Mouse (Mus musculus) limb, embryonic 12.5 days (tissue): ENCODE measurements around the gene S100a4. TPM values are rescaled to one million over a fixed set of nuclear protein-coding genes. Genes with fewer than 3 reads are reported as not detected.

Experiments used
- ATAC-seq: fragments of 200-750 bp; cut with Nextera tagmentation; 2 replicates; pipeline ENCODE4 v1.8.0; 2017; ENCODE audit warnings: low read depth, moderate TSS enrichment; ENCODE audit not compliant: insufficient number of reproducible peaks, insufficient read depth, low FRiP score, low TSS enrichment
- H3K27ac ChIP-seq: fragments of 300-500 bp; sonication (generic); 2 replicates; pipeline ENCODE4 v1.5.1; 2016; ENCODE audit warnings: mild to moderate bottlenecking, moderate library complexity
- H3K27me3 ChIP-seq: fragments of 300-500 bp; sonication (generic); 2 replicates; pipeline ENCODE4 v1.6.1; 2016; ENCODE audit warnings: mild to moderate bottlenecking, moderate library complexity
- H3K36me3 ChIP-seq: fragments of 300-500 bp; sonication (generic); 2 replicates; pipeline ENCODE4 v1.6.1; 2016; ENCODE audit warnings: mild to moderate bottlenecking, moderate library complexity
- H3K4me1 ChIP-seq: fragments of 300-500 bp; sonication (generic); replicated peaks from 2 replicates; pipeline ENCODE4 v1.6.1; 2016
- H3K4me2 ChIP-seq: fragments of 300-500 bp; sonication (generic); 2 replicates; pipeline ENCODE4 v1.6.1; 2016; ENCODE audit warnings: mild to moderate bottlenecking, moderate library complexity
- H3K4me3 ChIP-seq: fragments of 300-500 bp; sonication (generic); replicated peaks from 2 replicates; pipeline ENCODE4 v1.5.1; 2016; ENCODE audit warnings: mild to moderate bottlenecking
- H3K9ac ChIP-seq: fragments of 300-500 bp; sonication (generic); replicated peaks from 2 replicates; pipeline ENCODE4 v1.6.1; 2016; ENCODE audit warnings: mild to moderate bottlenecking, moderate library complexity
- H3K9me3 ChIP-seq: fragments of 300-500 bp; sonication (generic); 2 replicates; pipeline ENCODE4 v1.6.1; 2016; ENCODE audit warnings: mild to moderate bottlenecking, moderate library complexity
- WGBS: fragments of 180-500 bp; shearing (Covaris S2); methylation state at CpG from one replicate; pipeline ENCODE4 v1.1.7; 2016; 5-methylcytosine and 5-hydroxymethylcytosine counted together
- polyA plus RNA-seq: library from polyadenylated mRNA; unstranded; fragments of >200 nt; fragmentation: Nextera tagmentation; extraction: Ambion mirVana; gene quantifications from 2 replicates; pipeline ENCODE4 v1.2.1, GENCODE M21; 2016

Gene S100a4
- polyA plus RNA-seq, 1 experiment from 2014 or later: 3.5 TPM

DNA sequence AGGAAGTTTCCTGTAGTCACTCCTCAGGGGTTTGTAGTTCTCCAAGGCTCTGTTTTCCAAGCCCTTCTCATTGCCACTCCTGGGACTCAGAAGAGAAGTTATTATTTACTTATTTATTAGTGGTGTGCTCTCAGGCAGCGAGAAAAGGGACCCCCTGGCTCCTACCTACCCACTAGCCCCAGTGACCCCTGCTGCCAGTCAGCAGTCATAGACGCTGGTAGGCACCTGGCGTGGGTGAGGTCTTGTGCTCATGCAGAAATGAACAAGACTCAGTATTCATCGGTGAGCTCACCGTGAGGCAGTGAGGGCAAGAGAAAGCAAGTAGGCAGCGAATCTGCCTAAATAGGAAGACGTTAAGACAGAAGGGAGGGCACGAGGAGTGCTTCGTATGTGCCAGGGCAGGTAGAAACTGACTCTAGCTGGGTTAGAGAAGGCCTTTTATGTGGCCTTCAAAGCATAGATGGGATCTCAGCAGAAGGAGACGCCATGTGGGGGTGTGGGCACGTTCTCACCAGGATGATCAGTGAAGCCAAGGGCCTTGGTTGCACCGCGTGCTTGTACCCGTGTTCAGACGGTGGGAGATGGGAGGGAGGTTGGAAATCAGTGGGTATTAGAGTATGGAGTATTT lies 17.4 kb upstream of the S100a4 start:
- Histone ChIP-seq H3K4me2 (no peak overlapping the region), H3K4me3 (no peak overlapping the region), H3K27ac (no peak overlapping the region), H3K9me3 (no peaks in the 10 kb centered on the region), H3K27me3 (no peaks in the 10 kb centered on the region), H3K9ac (no peak overlapping the region), H3K4me1 (peaks cover 4% of the 10 kb centered on the region), H3K36me3 (no peaks in the 10 kb centered on the region)
- no peak for ATAC-seq
- 85% methylated on average over 15 of the region's 15 CpGs for WGBS

DNA sequence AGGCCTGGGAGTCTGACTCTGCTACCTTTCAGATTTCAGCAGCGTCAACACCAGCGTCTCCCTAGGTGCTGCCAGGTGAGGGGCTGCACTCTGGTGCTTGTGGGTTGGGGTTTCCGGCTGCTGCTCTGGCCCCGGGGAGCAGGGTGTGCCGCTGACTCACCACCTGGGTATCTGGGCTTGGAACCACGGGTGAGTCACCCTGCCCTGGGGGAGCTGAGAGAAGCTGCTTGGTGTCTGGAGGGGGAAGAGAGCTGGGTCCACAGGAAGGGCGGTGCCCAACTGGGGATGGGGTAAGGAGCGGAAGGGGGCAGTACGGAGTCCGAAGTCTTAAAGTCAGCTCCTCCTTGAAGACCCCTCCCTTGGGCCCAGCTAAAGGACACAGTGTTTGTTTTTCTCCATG lies 16.7 kb upstream of the S100a4 start:
- Histone ChIP-seq H3K4me3 (no peak overlapping the region), H3K36me3 (no peaks in the 10 kb centered on the region), H3K4me1 (peaks cover 4% of the 10 kb centered on the region), H3K4me2 (no peak overlapping the region), H3K9me3 (no peaks in the 10 kb centered on the region), H3K9ac (no peak overlapping the region), H3K27me3 (no peaks in the 10 kb centered on the region), H3K27ac (no peak overlapping the region)
- WGBS: 64% methylated on average over 10 of the region's 10 CpGs
- no peak for ATAC-seq

DNA sequence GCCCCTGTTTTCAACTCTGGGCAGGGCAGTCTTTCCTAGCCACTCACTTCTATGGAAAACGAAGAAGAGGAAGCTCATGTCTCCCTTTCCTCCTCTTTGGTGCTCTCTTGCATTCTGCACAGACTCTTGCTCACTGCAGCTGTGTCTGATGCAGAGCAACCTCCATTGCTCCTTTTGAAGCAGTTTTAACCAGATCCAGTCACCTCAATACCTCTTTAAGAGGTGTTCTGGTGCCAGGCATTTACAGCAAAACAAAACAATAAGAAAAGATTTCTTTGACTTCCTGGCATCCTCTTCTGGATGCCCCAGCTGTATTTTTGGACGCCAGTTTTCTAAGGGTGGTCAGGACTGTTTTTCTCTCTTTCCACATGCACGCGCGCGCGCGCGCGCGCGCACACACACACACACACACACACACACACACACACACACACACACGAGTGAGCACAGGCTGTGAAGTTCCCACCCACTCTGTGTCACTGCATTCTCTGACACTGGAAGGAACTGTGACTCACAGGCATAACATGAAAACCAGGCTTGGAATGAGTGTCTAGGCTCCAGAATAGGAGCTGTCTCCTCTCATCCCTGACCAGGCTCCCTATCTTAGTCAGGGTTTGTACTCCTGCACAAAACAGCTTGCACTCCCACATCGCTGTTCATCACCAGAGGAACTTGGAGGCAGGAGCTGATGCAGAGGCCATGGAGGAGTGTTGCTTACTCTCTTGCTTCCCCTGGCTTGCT lies 16.0 kb upstream of the S100a4 start:
- no peak for ATAC-seq
- Histone ChIP-seq H3K4me1 (peaks cover 4% of the 10 kb centered on the region), H3K4me3 (no peak overlapping the region), H3K36me3 (no peaks in the 10 kb centered on the region), H3K9ac (no peak overlapping the region), H3K27me3 (no peaks in the 10 kb centered on the region), H3K4me2 (no peak overlapping the region), H3K27ac (no peak overlapping the region), H3K9me3 (no peaks in the 10 kb centered on the region)
- 90% methylated on average over 14 of the region's 14 CpGs for WGBS

DNA sequence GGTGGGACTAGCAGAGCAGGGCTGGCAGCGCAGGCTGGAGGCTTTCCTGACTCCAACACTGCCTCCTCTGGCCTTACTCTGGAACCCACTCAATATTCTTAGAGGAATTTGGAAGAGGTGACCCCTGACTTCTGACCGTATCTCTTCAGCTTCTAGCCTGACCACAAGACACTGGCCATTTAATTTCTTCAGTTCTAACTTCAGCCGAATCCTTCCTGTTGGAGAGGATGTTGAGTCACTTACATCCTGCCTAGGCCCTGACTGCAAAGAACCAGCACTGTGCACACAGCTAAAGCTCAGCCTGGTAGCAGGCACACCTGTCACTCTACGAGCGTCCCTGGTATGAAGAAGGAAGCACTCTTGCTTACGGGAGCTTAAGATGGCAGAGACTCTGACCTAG lies 14.2 kb upstream of the S100a4 start:
- Histone ChIP-seq H3K4me3 (no peak overlapping the region), H3K4me1 (peaks cover 4% of the 10 kb centered on the region; the same call in 1 of the 2 replicates), H3K27ac (no peak overlapping the region), H3K9me3 (peaks cover 6% of the 10 kb centered on the region; the same call in 1 of the 2 replicates), H3K27me3 (no peaks in the 10 kb centered on the region), H3K4me2 (no peak overlapping the region), H3K9ac (no peak overlapping the region), H3K36me3 (no peaks in the 10 kb centered on the region)
- WGBS: 76% methylated on average over 6 of the region's 6 CpGs
- ATAC-seq: no peak

DNA sequence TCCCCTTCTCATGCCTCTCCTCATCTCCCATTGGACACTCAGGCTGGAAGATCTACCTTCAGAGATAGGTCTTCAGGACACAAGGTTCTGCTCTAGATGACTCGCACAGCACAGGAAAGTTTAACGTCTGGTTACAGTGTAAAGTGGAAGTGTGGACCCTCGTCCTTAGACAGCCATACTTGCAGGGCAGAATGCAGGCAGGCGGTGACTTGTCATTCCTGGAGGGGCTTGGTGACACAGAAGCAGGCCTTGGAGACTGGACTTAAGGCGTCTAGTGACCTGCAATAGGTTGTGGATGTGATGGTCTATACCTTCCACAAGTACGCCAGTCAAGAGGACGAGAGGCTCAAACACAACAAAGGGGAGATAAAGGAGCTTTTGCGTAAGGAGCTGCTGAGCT lies 13.6 kb upstream of the S100a4 start, which contains the start of gene S100a2:
S100a2 (plus strand) TSS at position 301 of the 400 bp plus-strand sequence.
- WGBS: 84% methylated on average over 8 of the region's 8 CpGs
- no peak for ATAC-seq
- H3K27ac ChIP-seq: no peak within 1 kb of the TSS
- H3K27me3 ChIP-seq: no peaks in the 10 kb centered on the region
- peaks cover 6% of the 10 kb centered on the region; the same call in 1 of the 2 replicates for H3K9me3 ChIP-seq
- H3K4me3 ChIP-seq: no peak within 1 kb of the TSS
- no peak within 1 kb of the TSS for H3K4me2 ChIP-seq
- H3K9ac ChIP-seq: no peak within 1 kb of the TSS
- H3K4me1 ChIP-seq: peaks cover 4% of the 10 kb centered on the region; the same call in 1 of the 2 replicates
- no peaks in the 10 kb centered on the region for H3K36me3 ChIP-seq

DNA sequence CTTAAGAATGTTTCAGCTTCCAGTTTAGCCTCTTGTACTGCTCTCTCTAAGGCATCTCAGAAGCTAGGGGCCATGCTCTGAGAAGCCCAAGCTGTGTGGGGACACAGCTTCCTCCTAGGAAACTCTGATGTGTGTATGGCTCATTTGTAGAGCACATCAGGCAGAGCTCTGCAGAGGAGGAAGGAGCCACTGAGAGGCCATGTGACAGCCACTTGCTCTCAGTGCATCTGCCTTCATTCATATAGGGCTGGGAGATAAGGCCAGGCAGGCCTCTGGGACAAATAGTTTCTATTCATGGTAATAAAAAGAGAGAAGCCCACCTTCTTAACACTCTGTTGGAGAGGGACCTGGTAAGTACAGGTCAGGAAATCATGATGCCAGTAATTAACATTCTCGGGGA lies 9.1 kb upstream of the S100a4 start:
- H3K36me3 ChIP-seq: no peaks in the 10 kb centered on the region
- no peak overlapping the region for H3K4me2 ChIP-seq
- no peak overlapping the region for H3K4me3 ChIP-seq
- H3K27me3 ChIP-seq: no peaks in the 10 kb centered on the region
- no peak overlapping the region for H3K27ac ChIP-seq
- peaks cover 6% of the 10 kb centered on the region; the same call in 1 of the 2 replicates for H3K9me3 ChIP-seq
- H3K4me1 ChIP-seq: no peaks in the 10 kb centered on the region
- 48% methylated on average over 1 of the region's 1 CpGs for WGBS
- ATAC-seq: no peak
- no peak overlapping the region for H3K9ac ChIP-seq

DNA sequence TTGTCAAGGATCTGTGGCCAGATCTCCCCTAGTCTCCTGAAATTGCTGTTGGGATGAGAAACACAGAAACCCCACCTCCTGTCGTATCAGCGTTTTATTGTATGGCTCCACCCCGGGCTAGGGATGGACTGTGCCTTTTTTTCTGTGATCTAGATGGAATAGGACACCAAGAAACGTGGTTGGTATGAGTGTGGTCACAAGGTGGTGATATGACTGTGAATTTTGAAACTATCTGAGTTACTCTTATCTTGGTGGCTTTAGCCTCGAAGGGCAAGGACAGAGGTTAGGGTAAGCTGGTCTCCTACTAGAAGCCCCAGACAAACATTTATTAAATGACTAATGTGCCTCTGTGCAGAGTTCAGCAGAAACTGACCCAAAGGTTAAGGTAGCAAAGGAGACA lies 8.0 kb upstream of the S100a4 start:
- H3K9ac ChIP-seq: no peak overlapping the region
- H3K27me3 ChIP-seq: no peaks in the 10 kb centered on the region

DNA sequence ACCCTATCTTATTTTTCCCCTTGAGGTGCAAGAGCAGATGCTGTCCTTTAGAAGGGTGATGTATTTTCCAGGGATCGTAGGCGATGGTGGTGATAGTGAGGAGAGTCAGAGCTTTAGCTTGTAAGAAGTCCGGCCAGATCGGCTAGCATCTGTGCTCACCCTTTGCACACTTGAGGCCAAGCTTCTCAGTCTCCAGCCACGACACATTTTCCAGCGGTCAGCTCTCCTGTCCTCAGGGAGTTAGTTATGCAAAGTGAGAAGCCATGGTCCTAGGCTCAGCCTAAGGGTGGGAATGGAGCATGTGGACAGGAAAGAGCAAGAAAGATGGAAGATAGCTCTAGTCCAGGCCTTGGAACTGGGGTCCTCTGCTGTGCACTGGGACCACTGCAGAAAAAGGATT lies 6.8 kb upstream of the S100a4 start:
- H3K4me3 ChIP-seq: no peak overlapping the region
- no peaks in the 10 kb centered on the region for H3K36me3 ChIP-seq
- no peaks in the 10 kb centered on the region for H3K4me1 ChIP-seq
- no peak overlapping the region for H3K4me2 ChIP-seq
- ATAC-seq: no peak
- peaks cover 6% of the 10 kb centered on the region; the same call in 1 of the 2 replicates for H3K9me3 ChIP-seq
- H3K27me3 ChIP-seq: no peaks in the 10 kb centered on the region
- no peak overlapping the region for H3K9ac ChIP-seq
- WGBS: 90% methylated on average over 6 of the region's 6 CpGs
- no peak overlapping the region for H3K27ac ChIP-seq

More for the DNA sequence above, 8.0 kb upstream of the S100a4 start:
- Histone ChIP-seq H3K9me3 (peaks cover 6% of the 10 kb centered on the region; the same call in 1 of the 2 replicates), H3K4me1 (no peaks in the 10 kb centered on the region), H3K4me3 (no peak overlapping the region), H3K36me3 (no peaks in the 10 kb centered on the region), H3K4me2 (no peak overlapping the region), H3K27ac (no peak overlapping the region)
- 78% methylated on average over 5 of the region's 5 CpGs for WGBS
- ATAC-seq: no peak

DNA sequence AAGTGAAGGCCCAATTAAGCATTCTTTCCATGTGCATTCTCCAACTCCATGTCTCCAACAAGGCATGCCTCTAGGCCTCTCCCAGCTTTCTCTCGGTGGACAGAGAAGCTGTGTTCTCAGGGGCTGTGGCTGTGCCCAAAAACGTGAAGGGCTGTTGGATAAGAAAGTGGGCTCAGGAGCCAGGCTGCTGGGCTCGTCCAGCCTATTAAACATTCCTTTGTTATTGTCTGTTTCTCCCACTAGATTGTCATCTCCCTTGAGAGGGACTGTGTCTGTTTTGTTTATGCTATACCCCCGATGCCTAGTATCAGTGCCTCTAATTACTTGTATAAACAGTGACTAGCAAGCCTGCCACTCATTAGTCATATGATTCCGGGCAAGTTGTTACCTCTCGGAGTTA lies 5.8 kb upstream of the S100a4 start:
- H3K36me3 ChIP-seq: no peaks in the 10 kb centered on the region
- 44% methylated on average over 6 of the region's 6 CpGs for WGBS
- H3K27ac ChIP-seq: no peak overlapping the region
- peaks cover 6% of the 10 kb centered on the region; the same call in 1 of the 2 replicates for H3K9me3 ChIP-seq
- no peaks in the 10 kb centered on the region for H3K4me1 ChIP-seq
- H3K9ac ChIP-seq: no peak overlapping the region
- no peak overlapping the region for H3K4me2 ChIP-seq
- no peak overlapping the region for H3K4me3 ChIP-seq
- no peaks in the 10 kb centered on the region for H3K27me3 ChIP-seq
- no peak for ATAC-seq

DNA sequence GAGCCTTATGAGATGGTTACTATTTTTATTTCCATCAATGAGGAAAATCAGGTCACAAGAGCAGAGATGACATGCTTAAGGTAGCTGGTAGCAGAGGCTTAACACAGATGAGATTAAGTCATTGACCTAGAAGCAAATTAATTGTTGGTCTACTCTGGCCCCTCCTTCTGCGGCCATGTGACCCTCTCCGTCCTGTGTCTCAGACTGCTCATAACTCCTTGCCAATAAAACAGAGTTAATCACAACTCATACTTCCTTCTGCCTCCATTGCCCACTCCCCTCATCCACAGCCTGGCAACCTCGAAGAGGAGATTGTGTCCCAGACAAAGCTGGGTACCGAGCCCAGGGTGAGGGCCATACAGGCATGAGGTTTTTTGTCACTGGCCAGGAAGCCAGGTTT lies 5.4 kb upstream of the S100a4 start:
- H3K36me3 ChIP-seq: no peaks in the 10 kb centered on the region
- ATAC-seq: no peak
- peaks cover 6% of the 10 kb centered on the region; the same call in 1 of the 2 replicates for H3K9me3 ChIP-seq
- WGBS: 67% methylated on average over 4 of the region's 4 CpGs
- no peak overlapping the region for H3K27ac ChIP-seq
- no peaks in the 10 kb centered on the region for H3K27me3 ChIP-seq
- H3K4me1 ChIP-seq: peaks cover 4% of the 10 kb centered on the region
- H3K9ac ChIP-seq: no peak overlapping the region
- H3K4me2 ChIP-seq: no peak overlapping the region
- H3K4me3 ChIP-seq: no peak overlapping the region

DNA sequence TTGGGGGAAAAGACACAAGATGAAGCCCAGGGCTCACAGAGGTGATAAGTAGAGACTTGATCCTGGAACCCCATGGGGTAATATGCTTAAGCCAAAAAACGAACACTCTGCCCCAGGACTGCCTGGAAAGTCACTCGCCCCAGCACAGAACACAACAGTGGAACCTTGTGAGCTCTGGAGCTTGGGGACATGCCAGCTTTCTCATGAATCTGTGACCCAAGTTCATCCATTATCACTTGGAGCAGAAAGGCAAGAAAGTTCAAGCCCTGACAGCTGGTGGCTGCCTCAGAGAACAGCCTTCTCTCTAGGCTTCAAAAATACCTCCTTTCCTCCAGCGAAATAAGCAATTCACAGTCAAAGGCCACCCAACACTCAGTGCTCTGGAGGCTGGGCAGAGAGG lies 4.2 kb upstream of the S100a4 start:
- H3K27me3 ChIP-seq: no peaks in the 10 kb centered on the region
- WGBS: 70% methylated on average over 3 of the region's 3 CpGs
- no peak for ATAC-seq
- H3K36me3 ChIP-seq: no peaks in the 10 kb centered on the region
- peaks cover 14% of the 10 kb centered on the region for H3K4me1 ChIP-seq
- H3K9ac ChIP-seq: no peak overlapping the region
- no peaks in the 10 kb centered on the region for H3K9me3 ChIP-seq
- no peak overlapping the region for H3K4me3 ChIP-seq
- no peak overlapping the region for H3K4me2 ChIP-seq
- no peak overlapping the region for H3K27ac ChIP-seq
